Mouse (Mus musculus) limb, embryonic 10.5 days (tissue): ENCODE measurements around the gene Psmd13. TPM values are rescaled to one million over a fixed set of nuclear protein-coding genes. Genes with fewer than 3 reads are reported as not detected.

Source experiments
- DNase-seq: peaks from one replicate; pipeline ENCODE4 v3.0.0-alpha.2; 2017; ENCODE audit warnings: low spot score
- H3K27ac ChIP-seq: fragments of 300-500 bp; sonication (generic); 2 replicates; pipeline ENCODE4 v1.5.1; 2016; ENCODE audit warnings: mild to moderate bottlenecking
- H3K27me3 ChIP-seq: fragments of 300-500 bp; sonication (generic); 2 replicates; pipeline ENCODE4 v1.6.1; 2016; ENCODE audit warnings: low read depth, mild to moderate bottlenecking; ENCODE audit not compliant: poor library complexity, severe bottlenecking
- H3K36me3 ChIP-seq: fragments of 300-500 bp; sonication (generic); 2 replicates; pipeline ENCODE4 v1.6.1; 2016; ENCODE audit warnings: mild to moderate bottlenecking, moderate library complexity
- H3K4me1 ChIP-seq: fragments of 300-500 bp; sonication (generic); 2 replicates; pipeline ENCODE4 v1.6.1; 2016
- H3K4me3 ChIP-seq: fragments of 300-500 bp; sonication (generic); 2 replicates; pipeline ENCODE4 v1.5.1; 2016; ENCODE audit warnings: mild to moderate bottlenecking, moderate library complexity
- H3K9me3 ChIP-seq: fragments of 300-500 bp; sonication (generic); replicated peaks from 2 replicates; pipeline ENCODE4 v1.6.1; 2016; ENCODE audit warnings: mild to moderate bottlenecking
- WGBS: fragments of 180-500 bp; shearing (Covaris S2); methylation state at CpG from one replicate; pipeline ENCODE4 v1.1.7; 2016; 5-methylcytosine and 5-hydroxymethylcytosine counted together
- polyA plus RNA-seq: library from polyadenylated mRNA; unstranded; fragments of >200 nt; fragmentation: Nextera tagmentation; extraction: Ambion mirVana; gene quantifications from 2 replicates; pipeline ENCODE4 v1.2.1, GENCODE M21; 2016

Gene Psmd13
- polyA plus RNA-seq, 1 experiment from 2014 or later = 364 TPM

DNA sequence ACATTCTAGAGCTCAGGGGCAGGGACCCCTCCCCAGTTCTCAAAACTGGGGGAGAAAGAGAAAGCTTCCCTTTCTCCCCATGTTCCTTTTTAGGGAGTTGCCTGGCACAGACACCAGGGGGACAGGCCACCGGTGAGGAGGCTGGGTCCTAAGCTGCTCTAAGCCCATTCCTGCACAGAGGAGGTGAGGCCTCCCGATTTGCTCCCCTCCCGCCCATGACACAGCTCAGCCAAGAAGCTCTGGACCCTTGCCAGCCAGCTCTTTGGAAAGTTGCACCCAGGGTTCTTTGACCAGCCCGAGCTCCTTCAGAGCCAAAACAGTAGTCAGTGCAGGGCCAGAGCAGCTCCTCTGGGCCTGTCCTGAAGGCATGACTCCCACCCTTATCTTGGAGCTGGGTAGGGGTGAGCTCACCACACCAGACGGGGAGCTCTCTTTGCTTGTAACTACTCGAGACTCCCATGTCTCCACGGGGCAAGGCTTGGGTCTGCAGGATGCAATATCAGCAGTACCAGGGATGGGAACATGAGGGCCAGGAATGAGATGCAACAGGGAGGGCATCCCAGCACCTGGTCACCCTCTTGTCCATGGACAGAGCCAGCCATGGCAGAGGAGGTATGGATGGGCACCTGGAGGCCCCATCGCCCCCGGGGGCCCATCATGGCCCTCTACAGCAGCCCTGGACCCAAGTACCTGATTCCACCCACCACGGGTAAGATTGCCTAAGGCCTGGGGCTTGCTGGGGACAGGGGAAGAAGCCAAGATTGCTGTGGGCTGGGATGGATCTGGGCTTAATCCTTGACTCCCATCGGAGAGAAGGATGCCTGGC, 33.8 kb upstream of the Psmd13 start, which contains the start of gene Odf3:
Odf3 (plus strand) TSS at position 51 of the 826 bp plus-strand sequence.
- peaks cover 14% of the 10 kb centered on the region for H3K27me3 ChIP-seq
- peaks cover 9% of the 10 kb centered on the region for H3K4me1 ChIP-seq
- H3K9me3 ChIP-seq = no peaks in the 10 kb centered on the region
- WGBS = 73% methylated on average over 11 of the region's 11 CpGs
- H3K4me3 ChIP-seq = no peak within 1 kb of the TSS
- no peak within 1 kb of the TSS for H3K27ac ChIP-seq
- peaks cover 17% of the 10 kb centered on the region for H3K36me3 ChIP-seq
- no peak for DNase-seq

DNA sequence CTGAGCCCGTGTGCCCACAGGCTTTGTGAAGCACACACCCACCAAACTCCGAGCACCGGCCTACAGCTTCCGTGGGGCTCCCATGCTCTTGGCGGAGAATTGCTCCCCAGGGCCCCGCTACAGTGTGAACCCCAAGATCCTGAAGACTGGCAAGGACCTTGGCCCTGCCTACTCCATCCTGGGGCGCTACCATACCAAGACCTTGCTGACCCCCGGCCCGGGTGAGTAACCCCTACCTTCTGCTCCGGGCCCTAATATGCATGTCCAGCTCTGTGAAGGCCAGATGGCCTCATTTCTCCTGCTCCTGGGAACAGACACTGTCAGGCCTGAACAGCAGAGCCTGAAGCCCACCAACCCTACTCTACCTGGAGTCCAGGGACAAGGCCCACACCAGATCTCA, 33.2 kb upstream of the Psmd13 start:
- no peak overlapping the region for H3K27ac ChIP-seq
- peaks cover 24% of the 10 kb centered on the region for H3K36me3 ChIP-seq
- peaks cover 8% of the 10 kb centered on the region for H3K27me3 ChIP-seq
- peaks cover 9% of the 10 kb centered on the region for H3K4me1 ChIP-seq
- H3K9me3 ChIP-seq = no peaks in the 10 kb centered on the region
- 91% methylated on average over 10 of the region's 10 CpGs for WGBS
- DNase-seq = no peak
- no peak overlapping the region for H3K4me3 ChIP-seq

DNA sequence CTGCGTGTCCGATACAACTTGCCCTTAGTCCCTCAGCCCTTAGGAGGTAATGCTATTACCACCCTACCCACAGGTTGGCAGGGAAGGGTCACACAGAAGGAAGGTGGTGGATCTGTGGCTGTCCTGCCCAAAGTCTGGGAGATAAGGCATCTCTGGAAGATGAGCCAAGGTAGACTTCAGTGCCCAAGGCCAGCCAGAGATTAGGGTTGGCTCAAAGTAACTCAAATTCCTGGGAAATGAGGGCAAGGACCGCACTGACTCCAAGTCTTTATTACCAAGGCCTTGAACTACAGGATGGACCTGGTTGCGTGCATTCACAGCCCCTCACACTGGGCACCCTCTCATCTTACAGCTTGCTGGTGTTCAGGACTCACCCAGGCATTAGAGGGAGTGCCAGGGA, 29.9 kb upstream of the Psmd13 start:
- Histone ChIP-seq H3K9me3 (no peaks in the 10 kb centered on the region), H3K27me3 (no peaks in the 10 kb centered on the region), H3K27ac (no peak overlapping the region), H3K36me3 (peaks cover 38% of the 10 kb centered on the region), H3K4me1 (peaks cover 18% of the 10 kb centered on the region), H3K4me3 (no peak overlapping the region)
- no peak for DNase-seq
- WGBS = 93% methylated on average over 4 of the region's 4 CpGs

DNA sequence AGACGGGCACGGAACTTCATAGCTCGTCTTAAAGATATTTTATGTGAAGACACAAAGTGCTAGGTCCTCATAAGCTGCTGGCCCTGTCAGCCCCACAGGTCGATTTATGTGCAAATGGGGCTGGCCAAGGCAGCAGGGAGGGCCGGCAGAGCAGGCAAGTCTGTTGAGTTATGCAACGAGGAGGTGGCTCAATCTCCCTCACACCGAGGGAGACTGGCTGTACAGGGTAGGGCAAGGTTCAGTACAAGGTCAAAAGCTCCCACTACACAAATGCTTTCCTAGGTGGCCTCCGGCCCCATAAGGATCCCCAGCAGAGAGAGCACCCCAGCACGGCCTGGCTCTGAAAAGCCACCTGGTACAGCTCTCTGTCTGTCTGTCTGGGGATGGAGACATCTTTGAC, 28.4 kb upstream of the Psmd13 start:
- Histone ChIP-seq H3K9me3 (no peaks in the 10 kb centered on the region), H3K27me3 (no peaks in the 10 kb centered on the region), H3K36me3 (peaks cover 38% of the 10 kb centered on the region), H3K4me1 (peaks cover 30% of the 10 kb centered on the region), H3K4me3 (no peak overlapping the region), H3K27ac (no peak overlapping the region)
- DNase-seq = no peak
- WGBS = 78% methylated on average over 9 of the region's 9 CpGs

DNA sequence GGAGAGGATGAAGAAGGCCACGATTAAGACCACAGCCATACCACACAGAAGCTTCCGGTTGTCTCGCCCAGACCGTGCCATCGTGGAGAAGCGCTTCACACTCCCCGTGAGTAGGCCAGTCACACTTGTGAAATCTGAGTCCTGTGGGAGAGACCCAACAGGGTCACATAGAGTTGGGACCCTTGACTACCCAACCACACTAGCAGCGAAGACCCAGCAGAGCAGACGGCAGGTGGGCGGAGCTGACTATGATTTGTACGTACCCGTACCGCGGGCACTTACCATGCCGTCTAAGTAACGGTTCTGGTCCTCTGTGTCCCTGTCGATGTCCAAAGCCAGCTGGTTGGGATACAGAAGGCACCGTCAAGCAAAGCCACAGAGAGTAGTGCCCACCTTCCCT, 27.3 kb upstream of the Psmd13 start:
- Histone ChIP-seq H3K4me3 (no peak overlapping the region), H3K9me3 (no peaks in the 10 kb centered on the region), H3K27ac (no peak overlapping the region), H3K36me3 (peaks cover 49% of the 10 kb centered on the region), H3K4me1 (peaks cover 36% of the 10 kb centered on the region), H3K27me3 (no peaks in the 10 kb centered on the region)
- no peak for DNase-seq
- WGBS = 94% methylated on average over 18 of the region's 18 CpGs

DNA sequence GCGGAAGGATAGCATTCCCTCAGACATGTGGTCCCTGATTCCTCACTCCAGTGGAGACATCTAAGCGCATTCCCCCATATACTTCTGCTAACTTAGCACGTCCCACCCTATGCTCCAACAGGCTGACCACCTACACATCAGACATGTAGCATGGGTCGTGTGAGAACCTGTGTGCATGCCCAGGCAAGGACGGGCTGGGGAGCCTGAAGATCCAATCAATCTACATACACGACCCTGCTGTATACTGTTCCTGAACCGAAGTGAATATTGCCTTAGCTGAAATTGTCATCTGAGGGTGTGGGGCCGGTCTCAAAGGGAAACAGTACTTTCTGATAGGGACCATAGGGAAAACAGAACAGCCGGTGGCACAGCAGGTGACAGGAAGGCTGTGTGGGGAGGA, 26.6 kb upstream of the Psmd13 start:
- Histone ChIP-seq H3K4me1 (peaks cover 36% of the 10 kb centered on the region), H3K9me3 (no peaks in the 10 kb centered on the region), H3K27ac (peak overlapping the region; percentile 88; the same call in 1 of the 2 replicates), H3K36me3 (peaks cover 56% of the 10 kb centered on the region), H3K27me3 (no peaks in the 10 kb centered on the region), H3K4me3 (peak overlapping the region; percentile 91)
- DNase-seq = no peak
- WGBS = 82% methylated on average over 9 of the region's 9 CpGs

DNA sequence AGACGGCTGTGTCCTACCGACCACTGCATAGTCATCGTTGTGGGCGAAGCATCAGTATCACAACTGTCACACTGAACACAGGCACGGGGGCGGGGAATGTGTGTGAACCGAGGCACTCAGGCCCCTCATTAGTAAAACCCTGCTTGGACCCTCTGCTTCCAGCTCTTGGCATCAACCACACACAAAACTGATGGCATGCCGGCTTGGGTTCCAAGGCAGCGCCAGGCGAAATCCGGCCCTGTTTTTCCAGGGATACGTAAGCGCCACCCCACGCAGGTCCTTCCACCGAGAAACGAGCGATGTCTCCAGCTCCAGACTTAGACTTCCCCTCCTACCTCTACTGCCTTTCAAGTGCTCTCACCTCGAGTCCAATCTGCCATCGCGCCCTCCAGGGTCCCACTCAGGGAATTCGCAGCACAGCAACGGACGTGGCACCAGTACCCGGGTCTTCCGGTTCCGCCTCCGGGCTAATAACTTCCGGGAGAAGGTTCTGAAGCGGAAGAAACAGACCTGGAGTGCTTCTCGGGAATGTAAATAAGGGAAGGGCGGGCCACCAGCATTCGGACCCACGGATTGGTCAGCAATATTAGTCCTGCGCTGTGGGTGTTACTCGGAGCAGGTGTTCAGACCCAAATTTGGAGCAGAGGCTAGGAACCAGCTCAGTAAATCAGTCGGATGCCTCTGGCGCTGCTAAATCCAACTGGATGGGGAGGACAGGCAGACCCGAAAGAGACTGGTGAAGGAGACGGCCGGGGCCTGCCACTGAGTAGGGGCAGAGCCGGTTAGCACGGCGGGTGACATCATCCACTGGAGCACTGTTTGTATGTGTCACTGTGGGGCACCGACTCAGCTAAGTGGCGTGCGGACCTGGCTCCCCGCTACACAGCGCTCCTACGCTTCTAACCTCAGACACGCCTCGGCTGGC, 25.6 kb upstream of the Psmd13 start, which contains the start of gene Gm45785:
Gm45785 (minus strand) TSS at position 472 of the 925 bp plus-strand sequence.
- DNase-seq = peak; percentile 93
- peaks cover 66% of the 10 kb centered on the region for H3K36me3 ChIP-seq
- peaks cover 36% of the 10 kb centered on the region for H3K4me1 ChIP-seq
- H3K27me3 ChIP-seq = no peaks in the 10 kb centered on the region
- peak within 1 kb of the TSS; percentile 91 for H3K4me3 ChIP-seq
- no peaks in the 10 kb centered on the region for H3K9me3 ChIP-seq
- H3K27ac ChIP-seq = peak within 1 kb of the TSS; percentile 88
- 2% methylated on average over 51 of the region's 51 CpGs for WGBS

DNA sequence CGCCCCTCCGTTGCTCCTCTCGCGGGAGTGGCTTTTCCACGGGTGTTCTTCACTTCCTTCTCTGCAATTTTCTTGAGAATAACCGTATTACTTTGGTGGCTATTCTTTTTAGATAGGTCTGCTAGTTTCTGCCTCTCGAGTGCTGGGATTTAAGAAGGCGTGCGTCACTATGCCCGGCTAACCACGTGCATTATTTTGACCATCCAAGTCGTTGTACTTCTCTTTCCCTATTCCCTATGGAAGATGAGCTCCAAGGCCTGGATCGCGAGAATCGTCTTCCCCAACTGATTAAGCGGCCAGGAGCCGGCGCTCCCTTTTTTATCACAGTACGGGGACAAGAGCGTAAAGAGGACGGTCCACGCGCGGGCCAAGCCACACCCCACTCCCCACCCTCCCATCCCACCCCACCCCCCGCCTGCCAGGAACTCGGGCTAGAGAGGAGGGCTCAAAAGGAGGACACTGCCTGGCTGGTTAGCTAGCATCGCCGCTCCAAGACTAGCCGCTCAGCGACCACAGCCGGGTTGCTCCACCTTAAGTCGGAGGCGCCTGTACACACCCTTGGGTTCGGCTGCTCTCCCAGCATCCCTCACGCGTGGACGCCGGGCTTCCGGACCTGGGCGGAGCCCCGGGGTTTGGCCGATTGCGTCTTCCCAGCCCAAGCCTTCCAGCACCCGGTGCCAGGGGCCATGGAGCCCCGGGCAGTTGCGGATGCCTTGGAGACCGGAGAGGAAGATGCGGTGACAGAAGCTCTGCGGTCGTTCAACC, 24.8 kb upstream of the Psmd13 start, which contains the start of gene Ric8a:
Ric8a (plus strand) TSS at position 173 of the 765 bp plus-strand sequence.
- Histone ChIP-seq H3K27me3 (no peaks in the 10 kb centered on the region), H3K4me3 (peak within 1 kb of the TSS; percentile 91), H3K4me1 (peaks cover 36% of the 10 kb centered on the region), H3K27ac (peak within 1 kb of the TSS; percentile 88), H3K9me3 (no peaks in the 10 kb centered on the region), H3K36me3 (peaks cover 67% of the 10 kb centered on the region)
- peak; percentile 82 for DNase-seq
- under 1% methylated on average over 50 of the region's 50 CpGs for WGBS

DNA sequence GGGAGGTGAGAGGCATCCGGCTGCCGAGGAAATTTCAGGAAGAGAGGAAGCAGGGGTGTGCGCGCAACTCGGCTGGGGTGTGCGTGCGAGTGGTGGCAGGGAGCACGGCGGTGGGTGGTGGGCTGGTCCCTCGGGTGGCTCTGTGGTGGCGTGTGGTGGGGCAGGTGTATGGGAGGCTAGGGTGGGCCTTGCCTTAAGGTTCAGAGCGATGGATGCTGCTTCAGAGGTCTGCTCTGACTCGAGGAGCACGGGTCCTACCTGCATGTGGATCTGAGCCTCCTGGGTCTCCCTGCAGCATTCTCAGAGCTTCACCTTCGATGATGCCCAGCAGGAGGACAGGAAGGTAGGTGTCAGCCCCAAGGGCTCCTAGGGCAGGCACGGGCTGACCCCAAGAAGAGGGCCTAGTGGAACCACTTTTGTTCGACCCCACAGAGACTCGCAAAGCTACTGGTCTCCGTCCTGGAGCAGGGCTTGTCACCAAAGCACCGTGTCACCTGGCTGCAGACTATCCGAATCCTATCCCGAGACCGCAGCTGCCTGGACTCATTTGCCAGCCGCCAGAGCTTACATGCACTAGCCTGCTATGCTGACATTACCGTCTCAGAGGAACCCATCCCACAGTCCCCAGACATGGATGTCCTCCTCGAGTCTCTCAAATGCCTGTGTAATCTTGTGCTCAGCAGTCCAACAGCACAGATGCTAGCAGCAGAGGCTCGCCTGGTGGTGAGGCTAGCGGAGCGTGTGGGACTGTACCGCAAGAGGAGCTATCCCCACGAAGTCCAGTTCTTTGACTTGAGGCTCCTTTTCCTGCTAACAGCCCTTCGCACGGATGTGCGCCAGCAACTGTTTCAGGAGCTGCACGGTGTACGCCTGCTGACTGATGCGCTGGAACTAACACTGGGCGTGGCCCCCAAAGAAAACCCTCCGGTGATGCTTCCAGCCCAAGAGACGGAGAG, 23.9 kb upstream of the Psmd13 start, which contains the start of gene Bet1l:
Bet1l (minus strand) TSS at position 28 of the 956 bp plus-strand sequence.
- Histone ChIP-seq H3K9me3 (no peaks in the 10 kb centered on the region), H3K27me3 (no peaks in the 10 kb centered on the region), H3K36me3 (peaks cover 67% of the 10 kb centered on the region), H3K4me3 (peak within 1 kb of the TSS; percentile 91), H3K27ac (peak within 1 kb of the TSS; percentile 88), H3K4me1 (peaks cover 36% of the 10 kb centered on the region)
- peak; percentile 35 for DNase-seq
- 44% methylated on average over 40 of the region's 40 CpGs for WGBS

DNA sequence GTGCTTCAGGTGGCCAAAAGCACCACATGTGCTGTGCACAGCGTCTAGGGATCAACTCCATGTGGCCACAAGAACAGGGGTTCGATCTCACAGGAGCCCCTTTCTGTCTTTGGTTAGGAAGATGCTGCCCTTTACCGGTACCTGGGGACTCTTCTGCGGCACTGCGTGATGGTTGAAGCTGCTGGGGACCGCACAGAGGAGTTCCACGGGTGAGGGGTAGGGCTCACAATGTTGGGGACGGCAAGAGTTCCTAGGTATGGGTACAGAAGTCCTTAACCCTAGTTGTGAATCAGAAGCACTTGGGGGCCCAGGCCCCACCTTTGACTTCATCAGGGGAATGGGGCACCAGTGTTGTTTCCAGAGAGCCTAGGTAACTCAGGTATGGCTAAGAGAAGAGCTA, 23.0 kb upstream of the Psmd13 start:
- Histone ChIP-seq H3K4me1 (peaks cover 36% of the 10 kb centered on the region), H3K4me3 (peak overlapping the region; percentile 91; the same call in 1 of the 2 replicates), H3K9me3 (no peaks in the 10 kb centered on the region), H3K36me3 (peaks cover 67% of the 10 kb centered on the region), H3K27ac (no peak overlapping the region), H3K27me3 (no peaks in the 10 kb centered on the region)
- no peak for DNase-seq
- WGBS = 96% methylated on average over 8 of the region's 8 CpGs

DNA sequence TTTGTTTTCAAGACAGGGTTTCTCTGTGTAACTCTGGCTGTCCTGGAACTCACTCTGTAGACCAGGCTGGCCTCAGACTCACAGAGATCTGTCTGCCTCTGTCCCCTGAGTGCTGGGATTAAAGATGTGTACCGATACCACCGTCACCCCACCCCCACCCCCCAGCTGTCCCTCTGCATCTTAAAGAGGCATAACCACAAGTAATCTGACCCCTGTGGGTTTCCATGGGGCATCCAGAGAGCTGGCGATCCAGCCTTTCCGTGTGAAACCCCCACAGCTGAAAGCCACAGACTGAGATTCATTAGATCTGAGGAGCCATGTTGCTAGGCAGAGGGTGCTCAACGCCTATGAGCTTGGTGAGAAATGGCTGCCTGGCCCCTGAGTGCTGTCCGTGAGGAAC, 21.8 kb upstream of the Psmd13 start:
- no peak overlapping the region for H3K4me3 ChIP-seq
- peaks cover 34% of the 10 kb centered on the region for H3K4me1 ChIP-seq
- no peak for DNase-seq
- 77% methylated on average over 6 of the region's 6 CpGs for WGBS
- H3K36me3 ChIP-seq = peaks cover 67% of the 10 kb centered on the region
- H3K27me3 ChIP-seq = no peaks in the 10 kb centered on the region
- H3K27ac ChIP-seq = no peak overlapping the region
- no peaks in the 10 kb centered on the region for H3K9me3 ChIP-seq
